Mouse (Mus musculus) liver, embryonic 11.5 days (tissue): Measurements from ENCODE around the gene Pdlim1. TPM values are rescaled to one million over a fixed set of nuclear protein-coding genes. Genes with fewer than 3 reads are reported as not detected.

ENCODE experiments used
- ATAC-seq: fragments of 200-750 bp; cut with Nextera tagmentation; replicated peaks from 2 replicates; pipeline ENCODE4 v1.8.0; 2017; ENCODE audit warnings: moderate number of reproducible peaks, mild to moderate bottlenecking, moderate TSS enrichment, moderate library complexity; ENCODE audit not compliant: low FRiP score
- DNase-seq: peaks from one replicate; pipeline ENCODE4 v3.0.0-alpha.2; 2017; ENCODE audit warnings: low spot score
- H3K27ac ChIP-seq: fragments of 300-500 bp; sonication (generic); 2 replicates; pipeline ENCODE4 v1.5.1; 2014; ENCODE audit warnings: mild to moderate bottlenecking, low read depth, low read length, control low read depth
- H3K27me3 ChIP-seq: fragments of 300-500 bp; sonication (generic); replicated peaks from 2 replicates; pipeline ENCODE4 v1.6.1; 2014; ENCODE audit warnings: low read length, mixed read lengths; ENCODE audit not compliant: control insufficient read depth, insufficient read depth
- H3K36me3 ChIP-seq: fragments of 300-500 bp; sonication (generic); 2 replicates; pipeline ENCODE4 v1.6.1; 2014; ENCODE audit warnings: mild to moderate bottlenecking, low read length, moderate library complexity, mixed read lengths; ENCODE audit not compliant: control insufficient read depth, insufficient read depth
- H3K4me1 ChIP-seq: fragments of 300-500 bp; sonication (generic); replicated peaks from 2 replicates; pipeline ENCODE4 v1.6.1; 2014; ENCODE audit warnings: low read length, mixed read lengths; ENCODE audit not compliant: control insufficient read depth, insufficient read depth
- H3K4me2 ChIP-seq: fragments of 300-500 bp; sonication (generic); 2 replicates; pipeline ENCODE4 v1.6.1; 2014; ENCODE audit warnings: mild to moderate bottlenecking, control low read depth, moderate library complexity
- H3K4me3 ChIP-seq: fragments of 300-500 bp; sonication (generic); 2 replicates; pipeline ENCODE4 v1.5.1; 2014; ENCODE audit warnings: low read depth, low read length, control low read depth
- H3K9ac ChIP-seq: fragments of 300-500 bp; sonication (generic); 2 replicates; pipeline ENCODE4 v1.6.1; 2014; ENCODE audit warnings: low read depth, low read length, control low read depth
- H3K9me3 ChIP-seq: fragments of 300-500 bp; sonication (generic); 2 replicates; pipeline ENCODE4 v1.6.1; 2016; ENCODE audit warnings: low read length, inconsistent platforms, mixed read lengths; ENCODE audit not compliant: control insufficient read depth
- WGBS: fragments of 180-500 bp; shearing (Covaris S2); extraction: QIAGEN DNeasy Blood & Tissue Kit; methylation state at CpG from one replicate; pipeline ENCODE4 v1.1.7; 2014; 5-methylcytosine and 5-hydroxymethylcytosine counted together
- polyA plus RNA-seq: library from polyadenylated mRNA; unstranded; fragments of >200 nt; fragmentation: Nextera tagmentation; extraction: Ambion mirVana; gene quantifications from 2 replicates; pipeline ENCODE4 v1.2.1, GENCODE M21; 2014

Gene Pdlim1
- polyA plus RNA-seq, 1 experiment from 2014 or later = 118 TPM

DNA sequence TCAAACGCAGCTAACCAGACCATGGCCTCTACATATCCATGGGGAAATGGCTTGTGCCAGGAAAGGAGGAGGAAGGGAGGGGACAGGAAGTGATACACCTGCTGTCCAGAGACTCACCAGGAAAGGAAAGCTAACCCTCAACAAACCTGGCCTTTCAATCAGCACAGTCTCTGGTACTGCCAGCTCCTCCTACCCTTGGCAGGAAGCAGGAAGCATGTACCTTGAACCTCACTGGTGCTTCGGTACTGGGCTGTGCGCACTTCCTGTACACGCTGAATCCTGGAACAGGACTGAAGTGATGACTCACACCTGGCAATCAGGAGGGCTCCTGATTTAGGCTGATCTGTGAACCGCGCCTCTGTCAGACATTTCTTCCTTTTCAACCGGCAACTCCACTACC is 35.9 kb upstream of the Pdlim1 start:
- Histone ChIP-seq H3K27ac (no peak overlapping the region), H3K4me2 (no peak overlapping the region), H3K36me3 (peaks cover 5% of the 10 kb centered on the region; the same call in 1 of the 2 replicates), H3K27me3 (no peaks in the 10 kb centered on the region), H3K9ac (no peak overlapping the region), H3K4me1 (peaks cover 11% of the 10 kb centered on the region), H3K9me3 (no peaks in the 10 kb centered on the region), H3K4me3 (no peak overlapping the region)
- no peak for DNase-seq
- no peak for ATAC-seq
- WGBS = 76% methylated on average over 7 of the region's 7 CpGs

DNA sequence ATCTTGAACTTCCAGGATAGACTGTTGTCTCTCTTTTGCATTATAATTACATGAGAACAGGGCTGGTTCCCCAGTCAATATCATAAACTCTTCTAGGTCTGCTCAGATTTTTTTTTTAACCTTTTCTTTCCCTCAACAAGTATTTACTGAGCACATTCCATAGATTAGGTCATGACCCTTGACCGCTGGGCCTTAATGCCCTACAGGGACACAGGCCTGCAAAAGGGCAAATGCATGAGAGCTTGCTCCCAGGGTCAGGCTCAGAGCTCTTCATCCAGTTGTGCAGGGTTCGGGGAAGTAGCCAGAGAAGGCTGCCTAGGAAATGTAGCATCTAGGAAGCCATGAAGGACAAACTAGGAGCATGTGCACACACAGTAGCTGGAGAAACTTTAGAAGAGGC is 35.0 kb upstream of the Pdlim1 start:
- Histone ChIP-seq H3K4me1 (peaks cover 11% of the 10 kb centered on the region), H3K4me3 (no peak overlapping the region), H3K36me3 (peaks cover 5% of the 10 kb centered on the region; the same call in 1 of the 2 replicates), H3K9ac (no peak overlapping the region), H3K27ac (no peak overlapping the region), H3K4me2 (no peak overlapping the region), H3K27me3 (no peaks in the 10 kb centered on the region), H3K9me3 (no peaks in the 10 kb centered on the region)
- DNase-seq (no peak), ATAC-seq (no peak)
- WGBS = 66% methylated on average over 2 of the region's 2 CpGs

DNA sequence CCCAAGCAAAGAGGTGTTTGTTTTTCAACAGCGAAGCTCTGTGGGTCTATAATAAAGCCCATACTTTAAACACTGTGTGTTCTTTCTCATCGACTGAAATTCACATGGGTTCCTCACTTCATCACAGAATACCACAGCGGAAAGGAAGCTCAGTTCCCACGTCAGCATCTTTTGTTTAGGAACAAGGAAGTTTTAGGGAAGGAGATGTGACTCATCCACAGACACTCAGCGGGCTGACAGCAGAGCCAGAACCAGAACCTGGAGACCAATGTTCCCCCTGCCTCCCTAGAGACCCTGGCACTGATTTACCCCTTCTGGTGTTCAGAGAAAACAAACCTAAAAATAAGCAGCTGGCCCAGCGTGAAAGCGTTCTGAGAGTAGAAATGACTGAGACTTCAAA is 33.8 kb upstream of the Pdlim1 start:
- Histone ChIP-seq H3K4me1 (peaks cover 11% of the 10 kb centered on the region), H3K9ac (no peak overlapping the region), H3K27me3 (no peaks in the 10 kb centered on the region), H3K4me2 (no peak overlapping the region), H3K9me3 (no peaks in the 10 kb centered on the region), H3K36me3 (peaks cover 3% of the 10 kb centered on the region; the same call in 1 of the 2 replicates), H3K4me3 (no peak overlapping the region), H3K27ac (no peak overlapping the region)
- WGBS = 76% methylated on average over 7 of the region's 7 CpGs
- DNase-seq (no peak), ATAC-seq (no peak)

DNA sequence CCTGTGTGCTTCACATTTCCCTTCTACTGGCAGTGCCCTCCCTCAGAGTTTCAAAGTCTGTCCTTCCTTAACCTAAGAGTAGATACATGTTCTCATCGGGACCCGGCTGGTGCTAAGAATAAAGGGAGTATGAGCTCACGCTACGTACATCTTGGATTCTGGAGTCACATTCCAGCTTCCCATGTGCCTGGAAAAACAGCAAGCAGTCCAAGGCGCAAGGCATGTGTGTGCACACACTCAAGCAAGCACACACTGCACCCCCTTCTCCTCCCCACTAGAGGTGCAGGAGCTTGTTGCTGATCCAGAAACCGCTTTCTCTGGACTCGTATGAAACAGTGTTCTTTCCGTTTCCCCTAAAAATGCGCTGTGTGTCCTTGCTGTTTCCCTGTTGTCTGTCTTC is 31.3 kb upstream of the Pdlim1 start:
- H3K36me3 ChIP-seq = no peaks in the 10 kb centered on the region; the same call in 1 of the 2 replicates
- 87% methylated on average over 9 of the region's 9 CpGs for WGBS
- no peak overlapping the region for H3K4me3 ChIP-seq
- H3K4me1 ChIP-seq = peaks cover 19% of the 10 kb centered on the region
- H3K9ac ChIP-seq = no peak overlapping the region
- ATAC-seq (no peak), DNase-seq (no peak)
- H3K27me3 ChIP-seq = no peaks in the 10 kb centered on the region
- no peak overlapping the region for H3K4me2 ChIP-seq
- no peaks in the 10 kb centered on the region for H3K9me3 ChIP-seq
- H3K27ac ChIP-seq = no peak overlapping the region

DNA sequence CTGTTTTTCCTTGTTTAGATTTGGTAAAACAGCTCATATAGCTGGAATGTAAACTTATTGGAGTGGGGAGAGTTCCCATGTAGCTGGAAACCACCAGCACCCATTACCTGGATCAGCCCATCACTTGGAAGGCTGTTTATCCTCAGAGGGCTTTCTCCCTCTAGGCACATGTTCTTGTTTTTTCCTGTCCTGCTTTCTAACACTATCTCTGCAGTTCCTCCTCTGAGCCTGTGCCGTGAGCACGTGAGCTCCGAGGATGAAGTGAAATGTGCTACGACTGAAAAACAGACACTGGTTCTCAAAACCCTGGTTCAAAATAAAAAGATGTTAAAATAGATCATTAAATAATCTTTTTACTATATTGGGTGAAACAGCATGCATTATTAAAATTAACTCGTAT is 30.8 kb upstream of the Pdlim1 start:
- Histone ChIP-seq H3K27ac (no peak overlapping the region), H3K9me3 (no peaks in the 10 kb centered on the region), H3K27me3 (no peaks in the 10 kb centered on the region), H3K4me2 (no peak overlapping the region), H3K9ac (no peak overlapping the region), H3K4me3 (no peak overlapping the region), H3K36me3 (no peaks in the 10 kb centered on the region), H3K4me1 (peaks cover 18% of the 10 kb centered on the region)
- no peak for ATAC-seq
- WGBS = 61% methylated on average over 5 of the region's 5 CpGs
- DNase-seq = no peak

DNA sequence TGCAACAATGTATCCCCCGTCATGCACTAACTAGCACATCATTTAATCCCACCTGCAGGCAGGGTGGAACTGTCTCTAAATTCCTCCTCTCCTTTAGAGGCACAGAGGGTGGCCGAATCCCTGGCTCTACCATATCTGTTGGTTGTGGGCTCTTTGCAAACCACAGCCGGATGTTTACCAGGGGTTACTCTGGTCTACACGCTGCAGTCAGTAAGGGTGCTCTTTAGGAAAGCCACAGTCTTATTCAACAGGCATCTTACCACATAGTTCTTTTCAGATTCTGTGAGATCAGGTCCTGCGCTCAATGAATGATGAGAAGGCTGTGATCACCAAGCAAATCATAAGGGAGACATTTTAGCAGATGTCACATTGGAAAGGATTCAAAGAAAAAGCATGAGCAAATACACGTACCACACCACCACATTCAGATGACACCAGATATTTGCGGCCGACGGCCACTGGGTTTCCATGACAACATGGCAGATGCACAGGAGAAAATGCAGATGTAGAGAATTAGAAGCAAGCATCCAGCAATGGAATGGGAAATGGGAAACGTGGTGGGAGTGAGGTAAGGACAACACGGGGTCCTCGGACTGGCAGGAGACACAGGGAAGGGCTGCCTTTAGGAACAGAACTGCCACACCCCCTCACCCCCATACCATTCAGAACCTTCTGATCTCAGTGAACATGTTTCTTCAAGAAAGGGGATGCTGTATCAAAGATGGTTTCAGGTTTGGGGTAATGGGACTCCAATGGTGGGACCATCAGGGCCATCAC is 28.5 kb upstream of the Pdlim1 start:
- Histone ChIP-seq H3K27me3 (no peaks in the 10 kb centered on the region), H3K9ac (no peak overlapping the region)
- 71% methylated on average over 12 of the region's 12 CpGs for WGBS

DNA sequence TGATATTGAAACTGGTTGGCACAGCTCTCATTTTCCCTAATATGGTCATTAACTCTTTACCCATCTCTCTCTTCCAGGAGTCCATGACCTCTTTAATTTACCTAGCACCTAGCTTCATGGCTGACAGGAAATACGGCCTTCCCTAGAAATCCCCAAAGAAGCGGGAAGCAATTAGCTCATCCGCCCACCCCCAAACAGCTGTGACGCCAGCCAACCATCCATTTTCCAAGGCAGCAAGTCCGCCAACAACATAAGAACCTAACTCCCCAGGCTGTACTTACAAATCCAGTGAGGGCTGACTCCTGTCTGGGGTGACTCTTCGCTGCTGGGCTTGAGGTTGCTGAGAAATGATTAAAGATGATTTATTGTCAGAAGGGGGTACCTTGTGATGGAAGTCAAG is 27.5 kb upstream of the Pdlim1 start:
- DNase-seq = no peak
- Histone ChIP-seq H3K9ac (no peak overlapping the region), H3K4me3 (no peak overlapping the region), H3K27me3 (no peaks in the 10 kb centered on the region), H3K4me2 (no peak overlapping the region), H3K4me1 (peaks cover 32% of the 10 kb centered on the region), H3K9me3 (no peaks in the 10 kb centered on the region), H3K27ac (no peak overlapping the region), H3K36me3 (no peaks in the 10 kb centered on the region)
- 84% methylated on average over 6 of the region's 6 CpGs for WGBS
- ATAC-seq = no peak

More for the DNA sequence above, 28.5 kb upstream of the Pdlim1 start:
- ATAC-seq (no peak), DNase-seq (no peak)
- no peak overlapping the region for H3K27ac ChIP-seq
- H3K9me3 ChIP-seq = no peaks in the 10 kb centered on the region
- peaks cover 32% of the 10 kb centered on the region for H3K4me1 ChIP-seq
- no peaks in the 10 kb centered on the region for H3K36me3 ChIP-seq
- H3K4me3 ChIP-seq = no peak overlapping the region
- no peak overlapping the region for H3K4me2 ChIP-seq

DNA sequence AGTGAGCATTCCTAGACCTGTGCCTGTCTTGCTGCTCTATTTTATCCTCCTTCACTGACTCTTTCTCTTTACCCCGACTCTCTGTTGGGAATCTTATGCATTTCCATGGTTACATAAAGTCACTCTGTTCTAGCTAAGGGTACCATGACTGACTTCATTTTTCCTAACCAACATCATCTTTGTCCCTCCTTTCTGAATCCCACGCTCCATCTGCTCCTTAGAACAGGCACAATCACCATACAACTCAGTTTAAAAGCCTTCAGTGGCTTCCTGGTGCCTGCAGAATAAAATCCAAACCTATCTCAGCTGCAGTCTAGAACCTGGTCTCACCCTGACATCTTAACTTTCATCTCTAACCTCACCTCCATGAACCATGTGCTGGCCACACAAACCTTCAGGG is 26.9 kb upstream of the Pdlim1 start:
- DNase-seq (no peak), ATAC-seq (no peak)
- peak overlapping the region; percentile 61 for H3K4me2 ChIP-seq
- H3K27me3 ChIP-seq = no peaks in the 10 kb centered on the region
- H3K9me3 ChIP-seq = no peaks in the 10 kb centered on the region
- 88% methylated on average over 2 of the region's 2 CpGs for WGBS
- H3K9ac ChIP-seq = peak overlapping the region; percentile 58
- peaks cover 32% of the 10 kb centered on the region for H3K4me1 ChIP-seq
- H3K27ac ChIP-seq = peak overlapping the region; percentile 90
- peak overlapping the region; percentile 25 for H3K4me3 ChIP-seq
- H3K36me3 ChIP-seq = no peaks in the 10 kb centered on the region

DNA sequence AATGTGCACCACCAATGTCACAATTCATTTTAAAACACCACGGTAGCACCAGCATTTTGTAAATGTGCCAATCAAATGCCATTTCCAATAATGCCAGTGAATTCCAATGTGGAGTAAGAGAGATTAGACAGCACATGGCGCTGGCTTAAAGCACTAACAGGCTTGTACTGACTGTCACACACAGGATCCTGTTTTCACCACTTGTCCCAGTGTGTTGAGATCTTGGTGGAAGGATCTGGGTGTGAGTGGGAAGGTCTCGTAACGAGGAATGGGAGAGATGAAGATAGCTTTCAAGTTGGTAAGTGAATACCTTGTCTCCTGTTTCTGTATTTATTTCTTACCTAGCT is 26.1 kb upstream of the Pdlim1 start:
- ATAC-seq (peak; percentile 61), DNase-seq (peak; percentile 53)
- peak overlapping the region; percentile 90 for H3K27ac ChIP-seq
- peak overlapping the region; percentile 61 for H3K4me2 ChIP-seq
- H3K9ac ChIP-seq = peak overlapping the region; percentile 58
- WGBS = 44% methylated on average over 4 of the region's 4 CpGs
- no peaks in the 10 kb centered on the region for H3K27me3 ChIP-seq
- H3K4me3 ChIP-seq = peak overlapping the region; percentile 25
- peaks cover 28% of the 10 kb centered on the region for H3K4me1 ChIP-seq
- H3K9me3 ChIP-seq = no peaks in the 10 kb centered on the region
- H3K36me3 ChIP-seq = no peaks in the 10 kb centered on the region
